Comparison of ENCODE assay signal across 8 mouse cellular contexts in genomic region chr4:136282621-136283480, GRCm38 (mm10). TPM values are rescaled to one million over a fixed set of nuclear protein-coding genes. Genes with fewer than 3 reads are reported as not detected.
DNase-seq lines count a peak whose midpoint lies in the region; ATAC-seq and TF ChIP-seq lines count a peak whose summit lies in the region.

No protein-coding gene starts in this region.

- H3K27me3 ChIP-seq in limb, embryonic 14.5 days (ENCODE audit: control insufficient read depth, insufficient read depth, low read length), result no peaks in the 10 kb centered on the region
- H3K27me3 ChIP-seq in neural tube, embryonic 14.5 days (ENCODE audit: control insufficient read depth, insufficient read depth, low read length), result no peaks in the 10 kb centered on the region

- DNase-seq in left cerebral cortex, adult 2 months (ENCODE audit: extremely low spot score in 1 of 2, low spot score in 2 of 2), result no peak
- no peak for DNase-seq in left cerebral cortex, adult 9 months (ENCODE audit: low spot score in 2 of 2)
- DNase-seq in heart, postnatal 10 days, result peak; percentile 58 to 65
- peak; percentile 19 for DNase-seq in limb, embryonic 14.5 days (ENCODE audit: low spot score)
- no peak for DNase-seq in right cerebral cortex, adult 18-20 months
- no peak for DNase-seq in layer of hippocampus, adult 9-10 months (ENCODE audit: low spot score)
- no peak for DNase-seq in thymus, postnatal 10 days (ENCODE audit: low spot score in 2 of 2)

- H3K9me3 ChIP-seq in limb, embryonic 14.5 days (ENCODE audit: control insufficient read depth, low read length), result no peaks in the 10 kb centered on the region
- H3K9me3 ChIP-seq in neural tube, embryonic 14.5 days (ENCODE audit: control insufficient read depth, low read length), result no peaks in the 10 kb centered on the region

- TF ChIP-seq POLR2A in limb, embryonic 14.5 days (IDR thresholded peaks at IDR 0.05; ENCODE audit: borderline replicate concordance, extremely low read depth, insufficient read depth, insufficient read length), result no peak

- WGBS in limb, embryonic 14.5 days, result 48% methylated on average over 10 of the region's 10 CpGs
- 22% methylated on average over 10 of the region's 10 CpGs for WGBS in neural tube, embryonic 14.5 days

- intact Hi-C loops in left cerebral cortex, adult 2 months (cut with DNase I), result no loop called here
- intact Hi-C loops in heart, postnatal 10 days (cut with DNase I), result no loop called here

- no peak overlapping the region for H3K4me3 ChIP-seq in left cerebral cortex, adult 2 months
- no peak overlapping the region for H3K4me3 ChIP-seq in limb, embryonic 14.5 days (replicated peaks; ENCODE audit: low read length)
- no peak overlapping the region for H3K4me3 ChIP-seq in neural tube, embryonic 14.5 days (ENCODE audit: low read depth, low read length)

- no peak overlapping the region; the same call in 1 of the 2 replicates for H3K9ac ChIP-seq in limb, embryonic 14.5 days (ENCODE audit: low read depth, low read length, severe bottlenecking)
- H3K9ac ChIP-seq in neural tube, embryonic 14.5 days (replicated peaks; ENCODE audit: low read depth, low read length), result no peak overlapping the region

- no peak for TF ChIP-seq CTCF in left cerebral cortex, adult 2 months (IDR thresholded peaks at IDR 0.05)

- peaks cover 26% of the 10 kb centered on the region for H3K4me1 ChIP-seq in limb, embryonic 14.5 days (ENCODE audit: control insufficient read depth, insufficient read depth, low read length)
- H3K4me1 ChIP-seq in neural tube, embryonic 14.5 days (ENCODE audit: control insufficient read depth, insufficient read depth, low read length), result peaks cover 26% of the 10 kb centered on the region

- no peak overlapping the region for H3K4me2 ChIP-seq in limb, embryonic 14.5 days (replicated peaks; ENCODE audit: low read depth, low read length, severe bottlenecking)
- no peak overlapping the region for H3K4me2 ChIP-seq in neural tube, embryonic 14.5 days (ENCODE audit: low read depth, low read length)

- peak overlapping the region; percentile 76 for H3K27ac ChIP-seq in left cerebral cortex, adult 2 months
- H3K27ac ChIP-seq in limb, embryonic 14.5 days (replicated peaks; ENCODE audit: low read depth, low read length), result peak overlapping the region; percentile 85; the same call in 1 of the 2 replicates
- peak overlapping the region; percentile 88 for H3K27ac ChIP-seq in neural tube, embryonic 14.5 days (ENCODE audit: low read depth, low read length)

- H3K36me3 ChIP-seq in limb, embryonic 14.5 days (ENCODE audit: control insufficient read depth, insufficient read depth, low read length), result peaks cover 10% of the 10 kb centered on the region
- peaks cover 6% of the 10 kb centered on the region; the same call in 1 of the 2 replicates for H3K36me3 ChIP-seq in neural tube, embryonic 14.5 days (ENCODE audit: control insufficient read depth, insufficient read depth, low read length)

- ATAC-seq in limb, embryonic 14.5 days (ENCODE audit: low FRiP score, low read depth), result no peak
- no peak for ATAC-seq in neural tube, embryonic 14.5 days (ENCODE audit: low read depth)

RNA-seq across cellular contexts. Expression of gene Zfp46, which starts 1.6 kb away (rescaled TPM):
- total RNA-seq in left cerebral cortex, adult 2 months (2021), result 10 to 100 TPM; 53.5 to 54.9 TPM
- 10 to 100 TPM; 60.5 to 70.1 TPM for total RNA-seq in heart, postnatal 10 days (2021)
- polyA plus RNA-seq in limb, embryonic 14.5 days (2012; rRNA removed), result 39.6 and 47.0 TPM in 2 replicates
- 28.2 and 30.2 TPM in 2 replicates for polyA plus RNA-seq in limb, embryonic 14.5 days (2014; fragmentation: Nextera tagmentation; extraction: Ambion mirVana)
- 51.3 and 51.8 TPM in 2 replicates for polyA plus RNA-seq in neural tube, embryonic 14.5 days (2014; fragmentation: Nextera tagmentation; extraction: Ambion mirVana)

RNA-seq across cellular contexts. Expression of gene Hnrnpr, which starts 27.9 kb away (rescaled TPM):
- 10 to 100 TPM; 76.4 to 79.1 TPM for total RNA-seq in left cerebral cortex, adult 2 months (2021)
- 10 to 100 TPM; 70.8 to 74.4 TPM for total RNA-seq in heart, postnatal 10 days (2021)
- polyA plus RNA-seq in limb, embryonic 14.5 days (2012; rRNA removed), result 96.8 and 135 TPM in 2 replicates
- 163 and 179 TPM in 2 replicates for polyA plus RNA-seq in limb, embryonic 14.5 days (2014; fragmentation: Nextera tagmentation; extraction: Ambion mirVana)
- 167 and 173 TPM in 2 replicates for polyA plus RNA-seq in neural tube, embryonic 14.5 days (2014; fragmentation: Nextera tagmentation; extraction: Ambion mirVana)

RNA-seq across cellular contexts. Expression of gene Tcea3, which starts 35.3 kb away (rescaled TPM):
- under 1 TPM; 0.68 to 0.93 TPM for total RNA-seq in left cerebral cortex, adult 2 months (2021)
- 10 to 100 TPM; 77.2 to 85.4 TPM for total RNA-seq in heart, postnatal 10 days (2021)
- 4.7 and 8.0 TPM in 2 replicates for polyA plus RNA-seq in limb, embryonic 14.5 days (2012; rRNA removed)
- 17.4 and 20.6 TPM in 2 replicates for polyA plus RNA-seq in limb, embryonic 14.5 days (2014; fragmentation: Nextera tagmentation; extraction: Ambion mirVana)
- polyA plus RNA-seq in neural tube, embryonic 14.5 days (2014; fragmentation: Nextera tagmentation; extraction: Ambion mirVana), result 0.71 and 1.7 TPM in 2 replicates

Comparison
In these comparisons a context has a peak if more than half of its experiments do, and no peak if none do; other contexts are left out.
1. DNase-seq: peak in heart, postnatal 10 days (2 of 2) and limb, embryonic 14.5 days (single experiment); none in left cerebral cortex, adult 2 months (0 of 2), left cerebral cortex, adult 9 months (0 of 2), right cerebral cortex, adult 18-20 months (single experiment), layer of hippocampus, adult 9-10 months (single experiment) and thymus, postnatal 10 days (0 of 2).
2. RNA of gene Tcea3, which starts 35.3 kb away (total RNA-seq): 77.2 to 85.4 TPM in heart, postnatal 10 days; 0.68 to 0.93 TPM in left cerebral cortex, adult 2 months; every median in the first group is over 10 times any median in the second.
3. Peak in every context shown above with its lines, with median percentiles within 50 percentile points of each other: H3K27ac ChIP-seq.